Mouse (Mus musculus): Measurements from ENCODE around the gene Mxi1.

Gene Mxi1

GRCm38 (mm10) chr19:53299829-53300181, 10.5 kb upstream of the Mxi1 start:
- DNase-seq (ENCODE audit: low read depth, low spot score): no peak

GRCm38 (mm10) chr19:53303382-53303781, 6.9 kb upstream of the Mxi1 start:
- no peak for DNase-seq (ENCODE audit: low read depth, low spot score)

GRCm38 (mm10) chr19:53305621-53306020, 4.7 kb upstream of the Mxi1 start:
- DNase-seq (ENCODE audit: low read depth, low spot score): no peak

- no peak for DNase-seq (ENCODE audit: low read depth, low spot score)
These were observed 3.6 kb upstream of the Mxi1 start for GRCm38 (mm10) chr19:53306706-53307105.

GRCm38 (mm10) chr19:53307219-53307618, 3.1 kb upstream of the Mxi1 start:
- DNase-seq (ENCODE audit: low read depth, low spot score): no peak

- no peak for DNase-seq (ENCODE audit: low read depth, low spot score)
These were observed 687 bp upstream of the Mxi1 start for GRCm38 (mm10) chr19:53309631-53310030.

- no peak for DNase-seq (ENCODE audit: low read depth, low spot score)
These were observed 629 bp downstream of the Mxi1 start for GRCm38 (mm10) chr19:53310771-53311523.

GRCm38 (mm10) chr19:53311524-53312335, 1.4 kb downstream of the Mxi1 start:
- DNase-seq (ENCODE audit: low read depth, low spot score): no peak

GRCm38 (mm10) chr19:53312336-53312871, 2.1 kb downstream of the Mxi1 start:
- no peak for DNase-seq (ENCODE audit: low read depth, low spot score)

GRCm38 (mm10) chr19:53312951-53313683, 2.8 kb downstream of the Mxi1 start:
- no peak for DNase-seq (ENCODE audit: low read depth, low spot score)

GRCm38 (mm10) chr19:53313684-53314443, 3.5 kb downstream of the Mxi1 start:
- DNase-seq (ENCODE audit: low read depth, low spot score): peak; percentile 98

- DNase-seq (ENCODE audit: low read depth, low spot score): no peak
These were observed 4.4 kb downstream of the Mxi1 start for GRCm38 (mm10) chr19:53314530-53315208.

GRCm38 (mm10) chr19:53315209-53315654, 4.9 kb downstream of the Mxi1 start:
- DNase-seq (ENCODE audit: low read depth, low spot score): no peak

- no peak for DNase-seq (ENCODE audit: low read depth, low spot score)
These were observed 5.8 kb downstream of the Mxi1 start for GRCm38 (mm10) chr19:53316105-53316504.

GRCm38 (mm10) chr19:53316963-53317362, 6.6 kb downstream of the Mxi1 start:
- DNase-seq (ENCODE audit: low read depth, low spot score): no peak

- DNase-seq (ENCODE audit: low read depth, low spot score): no peak
These were observed 8.1 kb downstream of the Mxi1 start for GRCm38 (mm10) chr19:53318143-53319132.

GRCm38 (mm10) chr19:53320264-53321110, 10.2 kb downstream of the Mxi1 start:
- no peak for DNase-seq (ENCODE audit: low read depth, low spot score)

- DNase-seq (ENCODE audit: low read depth, low spot score): no peak
These were observed 11.0 kb downstream of the Mxi1 start for GRCm38 (mm10) chr19:53321273-53321672.

Data from telencephalon, adult 2 months (tissue).